Mouse (Mus musculus): ENCODE measurements at regions not wholly inside any gene's neighbourhood (a gene's known extent, or its start where the extent isn't known, plus 50 kb on each side); places are given as distances from the start of the nearest gene placed in this dataset.

DNA sequence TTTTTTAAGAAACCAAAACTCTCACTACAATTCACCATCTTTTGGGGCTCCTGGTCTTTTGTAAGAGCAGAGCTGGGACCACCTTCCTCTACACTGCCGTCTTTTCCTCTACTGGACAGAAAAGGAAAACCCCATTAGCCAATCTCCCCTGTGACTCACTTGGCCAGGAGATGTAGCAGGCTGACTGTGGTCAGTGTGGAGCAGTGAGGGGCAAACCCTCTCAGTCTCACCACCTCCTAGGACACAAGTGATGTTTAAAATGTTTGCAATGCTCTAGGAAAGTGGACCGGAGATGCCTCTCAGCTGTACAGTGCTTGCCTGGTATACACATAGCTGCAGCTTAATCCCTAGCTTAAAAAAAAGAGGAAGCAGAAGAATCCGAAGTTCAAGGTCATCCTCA is 63.0 kb upstream of the Daam1 start:
- peak; percentile 44 for ATAC-seq (replicated peaks; ENCODE audit: poor library complexity)

DNA sequence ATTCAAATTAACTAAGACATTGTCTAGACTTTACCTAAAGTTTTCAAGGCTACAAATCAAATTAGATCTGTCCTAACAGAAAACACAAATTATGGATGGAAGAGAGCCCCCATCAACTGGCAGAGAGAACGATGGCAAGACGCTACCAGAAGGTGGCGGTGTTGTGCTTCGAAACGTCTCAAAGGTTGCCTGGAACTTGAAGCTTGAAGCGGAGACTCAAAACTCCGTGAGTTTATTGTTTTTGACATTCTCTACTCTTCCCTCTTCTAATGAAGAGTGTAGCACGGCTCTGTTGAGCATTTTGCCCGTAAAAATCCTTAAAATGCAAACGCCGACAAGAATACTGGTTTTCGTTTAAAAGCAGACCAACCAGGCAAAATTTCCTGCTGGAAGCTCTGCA is 62.4 kb upstream of the Daam1 start:
- peak; percentile 96 for ATAC-seq (replicated peaks; ENCODE audit: poor library complexity)

DNA sequence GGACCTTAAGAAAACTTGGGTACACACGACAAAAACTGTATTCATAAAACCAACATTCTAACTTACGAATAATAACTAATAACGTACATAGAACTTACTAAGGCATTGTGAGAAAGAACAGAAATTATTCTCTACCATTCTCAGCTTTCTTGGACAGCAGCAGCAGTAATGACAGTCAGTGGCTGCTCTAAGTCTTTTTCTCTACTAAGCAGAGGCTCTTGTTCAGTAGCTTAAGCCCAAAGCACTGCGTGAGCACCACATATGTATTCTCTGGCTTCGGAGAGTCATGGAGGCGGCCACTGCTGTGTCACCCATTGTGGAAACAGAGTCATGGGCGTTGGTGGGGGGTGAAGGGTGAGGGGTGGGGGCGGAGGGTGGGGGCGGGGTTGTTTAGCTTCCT is 62.0 kb upstream of the Daam1 start:
- no peak for ATAC-seq (replicated peaks; ENCODE audit: poor library complexity)

DNA sequence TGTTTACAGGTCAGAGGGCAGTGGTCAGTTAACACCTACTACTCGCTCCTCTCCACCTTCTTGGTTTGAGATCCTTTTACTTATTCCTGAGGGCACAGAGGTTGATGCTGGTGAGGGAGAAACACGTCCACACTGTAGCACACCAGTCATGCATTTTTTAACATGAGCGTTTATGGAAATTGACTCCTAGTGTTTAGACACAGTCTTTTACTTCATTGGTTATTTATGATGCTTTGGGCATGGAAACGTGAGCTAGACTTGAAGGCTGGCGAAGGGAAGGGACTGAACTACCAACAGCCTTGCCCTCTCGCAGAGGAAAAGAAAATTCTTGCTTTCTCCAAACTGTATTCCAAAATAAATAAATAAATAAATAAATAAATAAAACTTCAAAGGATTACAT is 61.6 kb upstream of the Daam1 start:
- no peak for ATAC-seq (replicated peaks; ENCODE audit: poor library complexity)

DNA sequence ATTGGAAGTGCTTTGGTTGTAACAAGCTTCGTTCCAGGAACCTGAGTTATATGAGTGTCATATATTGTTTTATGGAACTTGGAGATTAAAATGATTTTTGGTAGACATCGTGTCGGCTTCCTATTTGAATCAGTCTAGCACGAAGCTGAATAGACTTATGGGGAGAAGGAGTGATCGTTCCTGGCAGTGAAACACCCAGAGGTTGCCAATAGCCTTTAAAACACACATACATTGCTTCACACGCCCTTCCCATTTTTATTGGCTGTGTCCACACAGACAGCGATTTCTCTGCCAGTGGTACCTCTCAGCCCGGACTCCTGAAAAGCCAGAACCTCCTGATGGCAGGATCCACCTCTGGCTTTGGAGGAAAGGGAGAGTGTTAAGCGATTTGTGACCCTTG is 57.0 kb upstream of the Daam1 start:
- ATAC-seq (replicated peaks; ENCODE audit: poor library complexity), result no peak

DNA sequence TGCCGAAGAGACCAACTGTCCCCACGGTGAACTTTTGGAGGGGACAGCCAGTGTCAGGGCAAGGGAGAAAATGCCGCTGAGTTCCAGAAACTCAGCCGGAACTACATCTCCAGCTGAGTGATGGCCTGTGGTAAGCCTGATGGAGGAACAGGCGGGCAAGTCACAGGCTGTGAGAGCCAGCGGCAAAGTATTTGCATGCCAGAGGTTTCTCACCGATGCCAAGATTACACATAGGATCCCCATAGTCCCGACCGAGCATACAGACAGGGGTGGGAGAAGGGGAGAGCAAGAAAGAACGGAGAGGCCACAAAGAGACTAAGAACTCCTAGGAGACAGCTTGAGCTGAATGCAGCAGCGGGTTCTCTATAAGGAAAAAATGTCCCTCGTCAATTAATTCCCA is 55.8 kb upstream of the Daam1 start:
- no peak for ATAC-seq (replicated peaks; ENCODE audit: poor library complexity)

DNA sequence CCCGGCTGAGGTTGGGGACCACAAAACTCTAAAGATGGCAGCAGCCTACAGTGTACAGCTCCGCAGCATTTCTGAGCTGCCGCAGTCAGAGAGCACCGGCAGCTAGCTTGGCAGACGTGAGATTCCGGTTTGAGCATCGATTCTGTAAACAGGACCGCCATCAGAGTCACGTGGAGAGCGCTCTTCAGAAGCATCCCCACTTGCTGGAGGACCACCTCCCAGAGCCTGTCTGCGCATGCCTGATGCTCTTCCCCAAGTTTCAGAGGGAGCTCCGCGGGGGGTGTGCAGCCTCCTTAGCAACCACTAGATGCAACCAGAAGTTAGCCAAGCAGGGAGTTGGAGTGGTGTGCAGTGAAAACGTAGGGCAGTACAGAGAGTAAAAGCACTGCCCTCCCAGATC is 52.7 kb upstream of the Daam1 start:
- no peak for ATAC-seq (replicated peaks; ENCODE audit: poor library complexity)

DNA sequence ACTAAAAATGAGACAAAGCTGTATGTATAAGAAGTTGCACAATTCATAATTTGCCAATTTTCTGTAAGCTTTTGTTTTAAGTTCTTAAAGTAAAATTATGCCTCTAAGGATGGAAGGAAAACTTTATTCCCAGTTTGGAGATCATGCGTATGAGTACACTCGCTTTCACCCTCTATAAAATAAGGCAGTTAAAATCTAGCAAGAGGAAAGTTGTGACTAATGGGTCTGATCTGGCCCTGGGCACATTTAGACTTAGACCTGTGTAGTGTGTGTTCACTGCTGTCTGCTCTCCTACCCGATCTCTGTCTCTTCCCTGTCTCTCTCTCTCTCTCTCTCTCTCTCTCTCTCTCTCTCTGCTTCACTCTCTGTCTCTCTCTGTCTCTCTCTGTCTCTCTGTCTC is 51.9 kb upstream of the Daam1 start:
- no peak for ATAC-seq (replicated peaks; ENCODE audit: poor library complexity)

DNA sequence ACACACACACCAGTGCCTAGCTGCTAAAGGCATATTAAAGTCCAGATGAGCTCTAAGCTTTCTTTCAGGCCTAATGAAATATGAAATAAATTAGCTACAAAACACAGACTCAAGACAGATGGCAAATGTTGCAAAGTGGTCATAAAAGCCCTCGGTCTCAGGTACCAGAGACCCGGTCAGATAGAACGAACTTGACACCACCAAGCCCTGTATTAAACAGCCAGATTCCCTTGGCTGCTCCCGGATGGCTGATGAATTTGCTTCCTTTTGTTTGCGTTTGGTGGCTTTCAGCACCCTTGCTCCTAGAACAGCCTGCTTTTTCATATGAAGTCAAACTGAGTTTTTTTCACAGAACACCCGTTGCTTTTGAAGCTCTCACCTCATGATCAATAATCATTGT is 51.5 kb upstream of the Daam1 start:
- ATAC-seq (replicated peaks; ENCODE audit: poor library complexity), result no peak

All from megakaryocyte progenitor cell, adult 5-6 weeks (primary cell).